Mouse (Mus musculus): ENCODE results near the gene Syngr2. TPM values are rescaled to one million over a fixed set of nuclear protein-coding genes. Genes with fewer than 3 reads are reported as not detected.
"Not testable (repeated sequence)": the region's sequence is repeated elsewhere in the genome, so short reads cannot be mapped to it uniquely, and the experiment has no call there.

Syngr2 gene
- polyA plus RNA-seq, 1 experiment from 2014 or later, result 85.7 TPM

DNA sequence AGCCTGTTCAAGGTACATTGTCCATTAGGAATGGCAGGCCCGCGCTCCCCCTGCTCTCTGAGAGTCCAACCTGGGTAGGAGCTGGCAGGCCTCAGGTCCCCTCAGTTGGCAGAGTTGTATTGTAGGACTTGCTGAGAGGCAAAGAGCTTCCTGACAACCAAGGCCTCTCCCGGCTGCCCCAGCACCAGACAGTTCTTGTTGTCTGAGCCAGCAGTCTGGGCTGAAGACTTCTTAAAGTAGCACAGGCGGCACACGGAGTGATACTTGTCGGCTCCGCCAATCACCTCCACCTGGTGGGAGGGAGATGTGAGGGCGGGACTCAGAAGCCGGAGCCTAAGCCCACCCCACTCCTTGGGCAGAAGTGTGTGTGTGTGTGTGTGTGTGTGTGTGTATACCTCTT is 6.4 kb downstream of the Syngr2 start:
- not testable (repeated sequence) for H3K9ac ChIP-seq (ENCODE audit: low read depth, low read length); ATAC-seq (ENCODE audit: low FRiP score, low TSS enrichment); H3K27ac ChIP-seq (ENCODE audit: low read depth, low read length); H3K4me1 ChIP-seq (ENCODE audit: control insufficient read depth, insufficient read depth, low read length); H3K4me3 ChIP-seq (ENCODE audit: low read length); H3K27me3 ChIP-seq (ENCODE audit: control insufficient read depth, insufficient read depth, low read length); H3K9me3 ChIP-seq (ENCODE audit: control insufficient read depth, low read length); H3K4me2 ChIP-seq (replicated peaks; ENCODE audit: low read depth, low read length)
- WGBS, result 83% methylated on average over 9 of the region's 9 CpGs
- peaks cover 78% of the 10 kb centered on the region for H3K36me3 ChIP-seq (ENCODE audit: control insufficient read depth, insufficient read depth, low read length)

GRCm38 (mm10) chr11:117816389-117816996 is 7.0 kb downstream of the Syngr2 start:
- WGBS, result 90% methylated on average over 13 of the region's 13 CpGs
- Histone ChIP-seq H3K27me3 (ENCODE audit: control insufficient read depth, insufficient read depth, low read length) (no peaks in the 10 kb centered on the region), H3K4me2 (replicated peaks; ENCODE audit: low read depth, low read length) (no peak overlapping the region), H3K9ac (ENCODE audit: low read depth, low read length) (no peak overlapping the region), H3K27ac (ENCODE audit: low read depth, low read length) (no peak overlapping the region), H3K9me3 (ENCODE audit: control insufficient read depth, low read length) (no peaks in the 10 kb centered on the region), H3K4me1 (ENCODE audit: control insufficient read depth, insufficient read depth, low read length) (no peaks in the 10 kb centered on the region), H3K36me3 (ENCODE audit: control insufficient read depth, insufficient read depth, low read length) (peaks cover 85% of the 10 kb centered on the region), H3K4me3 (ENCODE audit: low read length) (no peak overlapping the region)
- no peak for ATAC-seq (ENCODE audit: low FRiP score, low TSS enrichment)

- H3K27me3 ChIP-seq (ENCODE audit: control insufficient read depth, insufficient read depth, low read length), result no peaks in the 10 kb centered on the region
These were observed 9.6 kb downstream of the Syngr2 start for GRCm38 (mm10) chr11:117819095-117819494.

DNA sequence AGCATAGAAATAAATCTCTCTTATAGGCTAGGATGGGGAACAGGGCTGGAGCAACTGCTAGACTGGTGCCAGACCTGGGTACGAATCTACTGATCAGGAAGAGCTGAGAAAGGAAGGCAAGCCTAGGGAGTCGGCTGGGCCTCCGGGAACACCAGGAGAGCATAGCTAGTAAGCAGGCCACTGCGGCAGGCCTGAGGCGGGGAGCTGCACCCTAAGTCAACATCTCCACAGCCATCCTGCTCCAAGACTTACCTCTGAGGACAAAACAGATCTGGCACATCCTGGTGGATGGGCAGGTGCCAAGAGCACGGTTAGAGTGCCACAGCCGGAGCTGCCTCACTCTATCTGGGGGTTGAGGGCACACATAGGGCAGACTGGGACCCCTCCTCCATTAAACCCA is 10.7 kb downstream of the Syngr2 start:
- no peaks in the 10 kb centered on the region for H3K9me3 ChIP-seq (ENCODE audit: control insufficient read depth, low read length)
- peaks cover 24% of the 10 kb centered on the region for H3K4me1 ChIP-seq (ENCODE audit: control insufficient read depth, insufficient read depth, low read length)
- no peak for ATAC-seq (ENCODE audit: low FRiP score, low TSS enrichment)
- no peak overlapping the region for H3K9ac ChIP-seq (ENCODE audit: low read depth, low read length)
- no peak overlapping the region for H3K27ac ChIP-seq (ENCODE audit: low read depth, low read length)
- no peaks in the 10 kb centered on the region for H3K27me3 ChIP-seq (ENCODE audit: control insufficient read depth, insufficient read depth, low read length)
- no peak overlapping the region for H3K4me2 ChIP-seq (replicated peaks; ENCODE audit: low read depth, low read length)
- peaks cover 80% of the 10 kb centered on the region for H3K36me3 ChIP-seq (ENCODE audit: control insufficient read depth, insufficient read depth, low read length)
- no peak overlapping the region for H3K4me3 ChIP-seq (ENCODE audit: low read length)
- WGBS, result 92% methylated on average over 7 of the region's 7 CpGs

More at GRCm38 (mm10) chr11:117819095-117819494, 9.6 kb downstream of the Syngr2 start:
- ATAC-seq (ENCODE audit: low FRiP score, low TSS enrichment), result no peak
- 92% methylated on average over 8 of the region's 8 CpGs for WGBS
- Histone ChIP-seq H3K9ac (ENCODE audit: low read depth, low read length) (no peak overlapping the region), H3K9me3 (ENCODE audit: control insufficient read depth, low read length) (no peaks in the 10 kb centered on the region), H3K4me2 (replicated peaks; ENCODE audit: low read depth, low read length) (no peak overlapping the region), H3K4me3 (ENCODE audit: low read length) (no peak overlapping the region), H3K27ac (ENCODE audit: low read depth, low read length) (no peak overlapping the region), H3K4me1 (ENCODE audit: control insufficient read depth, insufficient read depth, low read length) (peaks cover 15% of the 10 kb centered on the region), H3K36me3 (ENCODE audit: control insufficient read depth, insufficient read depth, low read length) (peaks cover 90% of the 10 kb centered on the region)

DNA sequence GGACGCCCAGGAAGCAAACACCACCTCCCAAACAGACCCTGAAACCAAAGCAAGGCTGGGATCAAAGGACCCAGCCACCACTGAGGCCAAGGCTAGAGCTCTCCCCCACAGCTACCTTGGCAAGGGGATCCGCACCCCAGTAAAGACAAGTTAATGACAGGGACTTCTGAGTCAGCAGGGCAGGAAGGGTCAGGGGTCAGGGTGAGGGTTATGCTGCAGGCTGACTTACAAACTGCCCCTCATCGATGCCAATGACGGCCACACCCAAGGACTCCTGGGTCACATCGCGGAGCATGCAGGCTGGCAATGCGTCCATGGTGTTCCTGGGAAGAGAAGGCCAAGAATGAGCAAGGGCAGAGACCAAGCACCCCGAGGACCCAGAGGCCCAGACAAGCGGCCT is 12.4 kb downstream of the Syngr2 start:
- no peak overlapping the region for H3K4me3 ChIP-seq (ENCODE audit: low read length)
- no peaks in the 10 kb centered on the region for H3K27me3 ChIP-seq (ENCODE audit: control insufficient read depth, insufficient read depth, low read length)
- WGBS, result 78% methylated on average over 9 of the region's 9 CpGs
- H3K4me1 ChIP-seq (ENCODE audit: control insufficient read depth, insufficient read depth, low read length), result peaks cover 31% of the 10 kb centered on the region
- H3K9me3 ChIP-seq (ENCODE audit: control insufficient read depth, low read length), result no peaks in the 10 kb centered on the region
- no peak overlapping the region for H3K9ac ChIP-seq (ENCODE audit: low read depth, low read length)
- ATAC-seq (ENCODE audit: low FRiP score, low TSS enrichment), result no peak
- H3K36me3 ChIP-seq (ENCODE audit: control insufficient read depth, insufficient read depth, low read length), result peaks cover 67% of the 10 kb centered on the region
- H3K4me2 ChIP-seq (replicated peaks; ENCODE audit: low read depth, low read length), result no peak overlapping the region
- no peak overlapping the region for H3K27ac ChIP-seq (ENCODE audit: low read depth, low read length)

DNA sequence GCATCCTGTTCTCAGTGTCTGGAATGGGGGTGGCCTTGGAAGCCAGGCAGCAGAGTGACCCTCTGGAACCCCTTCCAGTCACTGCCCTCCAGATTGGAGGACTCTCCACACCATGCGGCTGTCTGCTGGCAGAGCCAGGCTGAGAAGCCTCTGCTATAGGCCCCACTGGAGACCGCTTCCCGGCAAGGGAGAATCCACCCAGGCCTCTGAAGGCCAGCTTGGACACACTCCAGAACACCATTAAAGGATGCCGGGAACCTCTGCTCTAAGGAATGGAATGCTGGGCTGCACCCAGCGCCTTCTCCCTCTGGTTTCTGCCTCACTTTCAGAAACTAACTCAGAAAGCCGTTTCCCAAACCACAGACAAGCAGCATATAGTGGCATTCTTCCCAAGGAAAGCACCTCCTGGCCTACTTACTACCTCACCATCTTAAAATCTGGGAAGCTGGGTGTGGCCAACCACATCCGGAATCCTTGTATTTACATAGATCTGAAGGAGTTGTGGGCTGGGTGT is 13.3 kb downstream of the Syngr2 start:
- Histone ChIP-seq H3K27me3 (ENCODE audit: control insufficient read depth, insufficient read depth, low read length) (no peaks in the 10 kb centered on the region), H3K36me3 (ENCODE audit: control insufficient read depth, insufficient read depth, low read length) (peaks cover 58% of the 10 kb centered on the region), H3K4me2 (replicated peaks; ENCODE audit: low read depth, low read length) (no peak overlapping the region), H3K4me1 (ENCODE audit: control insufficient read depth, insufficient read depth, low read length) (peaks cover 36% of the 10 kb centered on the region), H3K4me3 (ENCODE audit: low read length) (no peak overlapping the region), H3K9me3 (ENCODE audit: control insufficient read depth, low read length) (no peaks in the 10 kb centered on the region), H3K9ac (ENCODE audit: low read depth, low read length) (no peak overlapping the region), H3K27ac (ENCODE audit: low read depth, low read length) (no peak overlapping the region)
- no peak for ATAC-seq (ENCODE audit: low FRiP score, low TSS enrichment)
- WGBS, result 83% methylated on average over 7 of the region's 7 CpGs

GRCm38 (mm10) chr11:117823411-117823810 is 13.9 kb downstream of the Syngr2 start:
- H3K4me1 ChIP-seq (ENCODE audit: control insufficient read depth, insufficient read depth, low read length), result peaks cover 39% of the 10 kb centered on the region

GRCm38 (mm10) chr11:117824060-117824969 is 14.8 kb downstream of the Syngr2 start:
- Histone ChIP-seq H3K27ac (ENCODE audit: low read depth, low read length) (no peak overlapping the region; the same call in 1 of the 2 replicates), H3K9ac (ENCODE audit: low read depth, low read length) (peak overlapping the region; percentile 80), H3K27me3 (ENCODE audit: control insufficient read depth, insufficient read depth, low read length) (no peaks in the 10 kb centered on the region), H3K4me2 (replicated peaks; ENCODE audit: low read depth, low read length) (peak overlapping the region; percentile 87), H3K4me3 (ENCODE audit: low read length) (peak overlapping the region; percentile 74), H3K9me3 (ENCODE audit: control insufficient read depth, low read length) (no peaks in the 10 kb centered on the region), H3K4me1 (ENCODE audit: control insufficient read depth, insufficient read depth, low read length) (peaks cover 47% of the 10 kb centered on the region), H3K36me3 (ENCODE audit: control insufficient read depth, insufficient read depth, low read length) (peaks cover 43% of the 10 kb centered on the region)
- peak; percentile 65 for ATAC-seq (ENCODE audit: low FRiP score, low TSS enrichment)
- WGBS, result 19% methylated on average over 23 of the region's 23 CpGs

More at GRCm38 (mm10) chr11:117823411-117823810, 13.9 kb downstream of the Syngr2 start:
- Histone ChIP-seq H3K27me3 (ENCODE audit: control insufficient read depth, insufficient read depth, low read length) (no peaks in the 10 kb centered on the region), H3K9ac (ENCODE audit: low read depth, low read length) (no peak overlapping the region), H3K36me3 (ENCODE audit: control insufficient read depth, insufficient read depth, low read length) (peaks cover 52% of the 10 kb centered on the region), H3K4me2 (replicated peaks; ENCODE audit: low read depth, low read length) (0 out of 2 replicates have a peak overlapping the region, but pooled peaks have one; percentile 4), H3K27ac (ENCODE audit: low read depth, low read length) (no peak overlapping the region), H3K9me3 (ENCODE audit: control insufficient read depth, low read length) (no peaks in the 10 kb centered on the region), H3K4me3 (ENCODE audit: low read length) (no peak overlapping the region)
- ATAC-seq (ENCODE audit: low FRiP score, low TSS enrichment), result no peak
- WGBS, result 87% methylated on average over 6 of the region's 6 CpGs

Measured in kidney, embryonic 14.5 days (tissue).